Mouse (Mus musculus) lung, adult 18-20 months (tissue): ENCODE measurements around the gene Frmd8.
A peak's percentile ranks its signal among the peaks of the same experiment; 100 is the strongest.

Experiments
- DNase-seq, 2 experiments: peaks; one replicate each; pipeline ENCODE4 v3.0.0; 2022; ENCODE audit warnings: mixed read lengths in 2 of 2

Gene Frmd8

DNA sequence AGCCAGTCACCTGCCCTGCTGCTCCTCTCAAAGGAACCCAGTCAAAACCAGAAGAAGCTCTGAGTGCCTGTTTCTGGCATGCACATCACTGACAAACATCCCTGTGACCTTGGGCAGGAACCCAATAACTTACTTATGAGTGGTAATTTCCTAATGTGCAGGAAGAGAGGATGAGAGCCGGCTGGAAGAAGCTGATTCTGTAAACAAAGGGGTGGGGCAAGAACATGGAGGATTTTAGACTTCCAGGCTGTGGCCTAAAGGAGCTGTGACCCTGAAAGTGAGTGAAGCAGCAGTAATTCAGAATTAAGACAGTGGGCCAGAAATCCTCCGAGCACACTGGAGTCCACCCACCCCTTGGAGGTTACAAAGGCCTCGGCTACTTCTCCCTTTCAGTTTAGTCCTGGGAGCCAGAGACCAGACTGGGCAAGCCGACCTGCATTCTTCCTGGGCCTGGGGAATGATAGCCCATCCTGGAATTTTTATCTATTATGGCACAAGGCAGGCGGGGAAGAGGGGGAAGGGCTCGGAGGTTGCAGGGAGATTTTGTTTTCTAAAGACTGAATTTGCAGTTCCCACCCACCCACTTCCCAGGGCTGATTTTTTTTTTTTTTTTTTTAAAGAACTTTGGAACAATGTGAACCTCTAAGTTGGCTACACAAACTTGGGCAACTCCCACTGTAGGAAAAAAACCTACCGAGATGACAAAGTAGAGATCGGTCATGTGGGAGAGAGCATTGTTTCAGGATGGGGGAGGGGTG, 68.8 kb downstream of the Frmd8 start:
- peak; percentile 72 to 86 for DNase-seq

DNA sequence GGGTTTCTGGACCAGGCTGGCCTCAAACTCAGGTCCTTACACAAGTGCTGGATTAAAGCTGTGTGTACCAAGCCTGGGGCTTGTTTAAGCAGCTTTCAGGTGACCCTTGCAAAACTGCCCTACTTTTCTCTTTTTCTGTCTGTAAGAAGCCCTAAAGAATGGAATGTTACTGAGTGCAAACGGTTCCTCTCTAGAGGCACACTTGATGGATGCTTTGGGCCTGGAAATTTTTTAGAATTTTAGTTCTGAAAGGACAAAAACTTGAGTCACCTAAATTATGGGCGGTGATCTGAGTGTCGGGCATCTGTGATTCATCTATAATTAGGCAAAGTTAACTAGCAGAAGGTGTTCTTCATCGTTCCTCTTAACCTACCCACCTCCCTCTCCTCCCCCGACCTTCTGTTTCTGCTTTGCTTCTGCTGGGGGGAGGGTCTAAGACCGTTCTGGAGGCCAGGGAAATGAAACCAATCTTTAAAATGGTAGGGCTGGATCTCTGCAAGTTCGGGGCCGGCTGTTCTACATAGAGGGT, 70.6 kb downstream of the Frmd8 start:
- DNase-seq, result no peak

DNA sequence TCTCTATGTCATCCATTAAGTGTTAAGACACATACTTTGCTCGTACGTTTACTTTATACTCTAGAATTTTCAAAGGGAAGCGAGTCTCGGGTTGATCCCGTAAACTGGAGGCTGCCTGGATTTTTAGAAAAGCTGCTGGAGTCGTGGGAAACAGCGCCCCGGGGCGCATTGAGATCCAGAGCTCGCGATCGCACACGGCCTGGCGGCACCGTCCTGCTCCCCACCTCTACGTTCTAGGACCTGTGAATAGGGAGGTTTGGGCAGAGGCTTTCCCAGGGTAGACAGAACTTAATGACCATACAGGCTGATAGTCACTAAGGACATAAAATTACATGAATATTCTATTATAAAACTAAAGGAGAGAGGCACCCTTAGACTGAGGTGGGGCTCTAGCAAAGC, 71.2 kb downstream of the Frmd8 start:
- no peak for DNase-seq

DNA sequence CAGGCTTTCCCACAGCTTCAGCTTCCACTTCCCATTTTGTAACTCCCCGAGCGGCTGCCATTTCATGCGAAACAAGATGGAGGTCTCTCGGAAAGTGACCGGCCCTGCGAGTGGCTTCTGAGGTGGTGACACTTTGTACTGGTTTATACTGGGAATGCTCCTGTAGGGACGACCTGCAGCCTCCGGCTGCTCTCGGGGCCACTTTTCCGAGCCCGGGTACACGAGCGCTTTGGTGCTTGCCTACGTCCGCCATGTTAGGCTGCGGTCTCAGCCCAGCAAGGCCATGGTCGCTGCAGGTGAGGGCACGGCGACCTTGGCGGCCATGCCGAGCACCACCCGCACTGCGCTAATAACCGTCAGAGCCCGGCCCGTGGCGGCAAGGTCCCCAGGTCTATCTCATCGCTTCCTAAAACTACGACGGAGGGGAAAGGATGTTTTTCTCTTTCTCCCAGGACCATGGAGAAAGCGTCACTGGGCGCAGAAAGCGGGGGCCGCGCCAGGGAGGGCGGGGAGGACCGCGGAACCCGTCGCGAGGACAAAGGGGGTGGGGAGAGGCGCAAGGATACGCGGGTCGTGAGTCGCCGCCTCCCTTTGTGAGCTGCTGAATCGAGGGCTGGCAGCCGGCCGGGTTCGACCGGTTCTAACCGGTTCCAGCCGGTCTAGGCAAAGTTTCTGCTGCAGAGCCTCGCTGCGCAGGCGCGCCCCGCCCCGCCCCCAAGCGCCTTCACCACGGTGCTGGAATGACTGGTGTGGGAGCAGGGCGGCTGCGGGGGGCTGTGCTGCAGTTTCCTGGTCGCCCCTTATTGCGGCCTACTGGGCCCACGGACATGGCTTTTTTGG, 71.8 kb downstream of the Frmd8 start:
- DNase-seq, result peak; percentile 99

DNA sequence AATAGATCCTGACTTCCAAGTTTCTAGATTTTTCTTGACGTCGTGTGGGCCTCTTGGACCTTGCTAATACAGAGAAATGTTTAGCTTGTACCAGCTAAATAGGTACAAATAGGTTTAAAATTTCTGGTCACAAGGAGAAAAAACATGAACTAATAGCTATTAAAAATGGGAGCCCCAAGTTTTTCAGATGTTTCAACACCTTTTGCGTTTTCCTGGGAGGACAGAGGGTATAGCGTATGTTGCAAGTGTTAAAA, 72.4 kb downstream of the Frmd8 start:
- no peak for DNase-seq

DNA sequence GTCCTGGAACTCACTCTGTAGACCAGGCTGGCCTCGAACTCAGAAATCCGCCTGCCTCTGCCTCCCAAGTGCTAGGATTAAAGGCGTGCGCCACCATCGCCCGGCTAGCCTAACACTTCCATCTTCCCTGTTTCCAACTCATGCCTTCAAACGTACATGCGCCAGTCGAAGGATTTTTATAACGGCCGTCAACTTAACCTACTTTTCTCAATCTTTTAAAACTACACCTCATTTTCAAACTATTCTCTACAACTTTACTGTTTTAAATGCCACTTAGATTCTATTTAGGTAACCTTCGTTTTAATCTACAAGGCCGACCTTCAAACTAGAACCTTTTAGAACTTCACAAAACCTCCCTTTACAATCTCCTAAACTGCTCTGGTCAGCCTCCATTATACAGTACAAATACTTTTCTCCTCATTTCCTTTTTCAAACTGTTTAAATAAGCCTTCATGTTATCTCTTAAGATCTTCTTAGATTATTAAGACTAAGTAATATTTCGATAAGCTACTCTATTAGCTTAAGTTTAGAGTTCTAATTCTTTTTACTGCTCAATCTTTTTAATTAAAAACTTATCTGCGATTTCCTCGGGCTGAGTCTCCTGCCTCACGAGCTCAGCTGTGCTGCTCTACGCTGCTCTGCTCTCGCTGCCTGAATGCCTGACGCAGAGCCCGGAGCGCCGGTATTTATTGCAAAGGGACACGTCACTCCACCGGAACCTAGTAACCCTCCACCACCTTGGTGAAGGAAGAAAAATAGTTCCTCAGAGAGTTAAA, 72.9 kb downstream of the Frmd8 start:
- DNase-seq, result peak; percentile 95 to 96

DNA sequence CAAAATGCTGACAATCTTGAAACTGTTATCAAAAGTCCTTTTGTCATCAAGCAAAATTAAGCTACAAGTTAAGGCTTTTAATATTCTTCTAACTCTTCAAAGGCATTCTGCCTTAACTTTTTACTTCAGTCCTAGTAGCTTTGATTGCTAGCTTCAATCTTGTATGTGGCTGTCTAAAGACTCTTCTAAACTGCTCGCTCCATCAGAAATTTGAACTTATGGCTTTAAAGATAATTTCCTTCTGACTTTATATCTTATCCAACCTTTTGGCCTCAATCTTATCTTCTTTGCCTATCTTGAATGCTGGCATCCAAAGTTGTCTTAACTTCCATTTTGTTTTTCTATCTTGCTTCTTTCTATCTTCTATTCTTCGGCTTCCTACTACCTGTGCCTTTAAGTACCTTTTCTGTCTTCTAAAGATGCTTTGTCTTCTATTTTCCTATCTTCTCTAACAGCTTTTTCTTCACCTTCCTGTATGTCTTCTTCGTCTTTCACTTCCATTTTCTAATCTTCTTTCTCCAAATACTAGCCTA, 73.6 kb downstream of the Frmd8 start:
- DNase-seq, result no peak

DNA sequence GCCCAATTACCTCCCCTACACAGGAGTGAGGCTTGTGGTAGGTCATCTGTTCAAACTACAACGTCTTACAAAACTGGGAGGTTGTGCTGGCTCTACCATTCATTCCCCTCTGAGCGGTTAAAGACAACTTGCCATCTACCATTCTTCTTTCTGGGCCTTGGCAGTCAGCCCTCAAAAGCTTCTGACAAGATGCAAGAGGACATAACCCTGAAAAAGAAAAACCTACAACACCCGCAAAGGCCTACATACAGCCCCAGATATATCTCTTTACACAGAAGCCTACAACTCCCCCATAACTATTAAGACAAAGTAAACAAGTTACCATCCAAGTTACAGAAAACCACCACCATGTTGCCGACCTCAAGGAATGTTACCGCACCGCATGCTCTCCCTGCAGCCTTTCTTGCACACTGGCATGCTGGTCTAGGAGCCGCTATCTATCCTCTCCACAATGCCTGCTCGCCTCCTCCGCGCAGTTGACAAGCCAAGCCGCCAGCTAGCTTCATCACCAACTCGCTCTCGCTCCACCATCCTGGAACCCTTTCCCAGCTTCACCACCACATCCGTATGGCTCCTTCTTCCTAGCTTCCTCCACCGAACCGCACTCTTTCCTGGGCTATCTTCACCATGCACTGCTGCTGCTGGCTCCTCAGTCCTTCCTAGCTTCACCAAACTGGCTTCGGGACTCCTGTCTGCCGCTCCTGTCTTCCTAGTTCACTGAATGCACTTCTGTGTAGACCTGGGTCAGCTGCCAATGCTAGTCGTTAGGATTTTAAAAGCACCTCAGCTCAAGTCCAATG, 74.2 kb downstream of the Frmd8 start:
- DNase-seq, result no peak

DNA sequence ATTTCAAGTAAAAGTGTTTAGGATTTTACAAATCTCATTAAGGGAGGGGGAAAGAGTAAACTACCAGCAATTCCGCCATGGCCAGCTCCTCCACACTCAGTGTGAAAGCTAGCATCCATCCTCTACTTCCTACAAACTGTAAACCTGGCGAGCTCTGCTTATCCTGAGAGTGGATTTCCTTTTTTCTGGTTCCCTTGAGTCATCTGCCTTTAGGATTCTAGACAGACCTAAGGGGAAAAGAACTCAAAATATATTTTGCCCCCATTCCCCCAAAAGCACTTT, 74.8 kb downstream of the Frmd8 start:
- DNase-seq, result no peak
